ENCODE assay signal across 10 mouse cellular contexts in the genomic region with DNA sequence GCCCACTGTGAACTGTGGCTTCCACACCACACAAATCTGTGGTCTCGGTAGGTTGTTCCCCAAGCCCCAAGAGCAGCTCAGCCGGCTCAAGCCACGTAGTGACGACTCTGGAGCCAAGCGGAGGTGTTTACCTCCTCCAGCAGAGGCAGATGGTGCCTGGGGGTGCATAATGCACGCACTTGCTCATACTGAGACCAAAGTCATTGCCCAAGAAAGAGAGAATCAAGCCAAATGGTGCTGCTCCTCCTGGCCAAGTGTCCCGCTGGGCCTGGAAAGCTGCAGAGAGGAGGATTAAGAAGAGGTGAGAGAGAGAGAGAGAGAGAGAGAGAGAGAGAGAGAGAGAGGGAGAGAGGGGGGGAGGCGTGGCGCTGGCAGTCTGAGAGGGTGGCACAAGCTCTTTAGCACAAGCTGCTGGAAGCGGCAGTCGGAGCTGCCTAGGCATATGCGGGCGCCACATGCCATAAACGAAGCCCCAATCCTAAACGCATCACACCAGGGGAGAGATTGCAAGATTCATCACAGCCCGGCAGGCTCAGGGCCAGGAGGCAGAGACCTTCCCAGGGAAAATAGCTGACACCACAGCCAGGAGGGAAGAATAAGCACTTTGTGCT.
DNase-seq lines count a peak whose midpoint lies in the region; ATAC-seq lines count a peak whose summit lies in the region.
"Had no signal": no experiment of that assay in that cellular context is flagged by ENCODE, and none has a peak within 500 bp of the region (broad histone marks: within the 10 kb centered on the region; RNA-seq: fewer than 3 reads in every experiment).

No protein-coding gene starts in this region.

- no peak overlapping the region for H3K9ac ChIP-seq in kidney, embryonic 16.5 days (replicated peaks; ENCODE audit: low read length)
- H3K9ac ChIP-seq: liver, embryonic 14.5 days had no signal

- H3K4me2 ChIP-seq in kidney, embryonic 16.5 days (replicated peaks; ENCODE audit: low read depth, low read length): no peak overlapping the region

- no peaks in the 10 kb centered on the region for H3K27me3 ChIP-seq in kidney, embryonic 16.5 days (ENCODE audit: insufficient read depth, low read length)

- no peak for ATAC-seq in kidney, embryonic 16.5 days (ENCODE audit: low FRiP score, low TSS enrichment)

- no peaks in the 10 kb centered on the region for H3K9me3 ChIP-seq in kidney, embryonic 16.5 days (ENCODE audit: low read length)

- DNase-seq in kidney, adult 8-10 months: peak; percentile 13 to 32
- DNase-seq in cerebellum, postnatal 36 days: peak; percentile 68 to 71
- DNase-seq in layer of hippocampus, postnatal 14 days (ENCODE audit: low spot score in 2 of 2): peak; percentile 59 to 76
- peak; percentile 73 to 83 for DNase-seq in right cerebral cortex, postnatal 10 days (ENCODE audit: low spot score in 2 of 2)
- no peak for DNase-seq in heart, adult 11 months
- DNase-seq in lung, postnatal 4 days: no peak
- DNase-seq in urinary bladder, adult 18-20 months (ENCODE audit: low spot score in 2 of 2): no peak
- DNase-seq: adrenal gland, adult 2 months had no signal

- no peak overlapping the region for H3K27ac ChIP-seq in kidney, embryonic 16.5 days (ENCODE audit: low read length)
- H3K27ac ChIP-seq: liver, embryonic 14.5 days had no signal

- 14% methylated on average over 16 of the region's 16 CpGs for WGBS in kidney, embryonic 16.5 days

- no peaks in the 10 kb centered on the region for H3K4me1 ChIP-seq in kidney, embryonic 16.5 days (ENCODE audit: insufficient read depth, low read length)

- H3K4me3 ChIP-seq in kidney, embryonic 16.5 days (ENCODE audit: low read length): no peak overlapping the region

- no peaks in the 10 kb centered on the region for H3K36me3 ChIP-seq in kidney, embryonic 16.5 days (ENCODE audit: insufficient read depth, low read length)

Comparison
In these comparisons a context has a peak if more than half of its experiments do, and no peak if none do; other contexts are left out.
1. DNase-seq: peak in kidney, adult 8-10 months (2 of 2), cerebellum, postnatal 36 days (2 of 2), layer of hippocampus, postnatal 14 days (2 of 2) and right cerebral cortex, postnatal 10 days (2 of 2); none in heart, adult 11 months (single experiment), lung, postnatal 4 days (0 of 2) and urinary bladder, adult 18-20 months (0 of 2).